Mouse (Mus musculus): ENCODE results near the gene Pir.

Gene Pir

DNA sequence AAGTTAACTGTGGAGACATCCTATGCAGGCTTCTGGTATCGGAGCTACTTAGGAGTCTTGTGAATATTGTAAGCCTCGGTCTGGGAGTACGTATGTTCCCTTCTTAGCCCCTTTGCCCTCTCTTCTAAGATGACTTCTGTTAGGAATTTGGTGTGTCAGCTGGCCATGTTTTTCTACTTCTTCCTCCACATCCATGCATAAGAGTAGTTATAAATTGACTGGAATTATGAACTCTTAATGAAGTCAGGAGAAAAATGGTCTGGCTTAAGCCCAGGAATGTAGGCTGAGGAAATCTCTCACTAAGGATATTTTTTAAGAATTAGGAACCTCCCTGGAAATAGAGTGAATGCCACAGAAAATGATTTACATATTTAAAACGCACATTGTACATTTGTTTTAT, 69.4 kb downstream of the Pir start:
- DNase-seq (ENCODE audit: low spot score in 2 of 2): no peak

DNA sequence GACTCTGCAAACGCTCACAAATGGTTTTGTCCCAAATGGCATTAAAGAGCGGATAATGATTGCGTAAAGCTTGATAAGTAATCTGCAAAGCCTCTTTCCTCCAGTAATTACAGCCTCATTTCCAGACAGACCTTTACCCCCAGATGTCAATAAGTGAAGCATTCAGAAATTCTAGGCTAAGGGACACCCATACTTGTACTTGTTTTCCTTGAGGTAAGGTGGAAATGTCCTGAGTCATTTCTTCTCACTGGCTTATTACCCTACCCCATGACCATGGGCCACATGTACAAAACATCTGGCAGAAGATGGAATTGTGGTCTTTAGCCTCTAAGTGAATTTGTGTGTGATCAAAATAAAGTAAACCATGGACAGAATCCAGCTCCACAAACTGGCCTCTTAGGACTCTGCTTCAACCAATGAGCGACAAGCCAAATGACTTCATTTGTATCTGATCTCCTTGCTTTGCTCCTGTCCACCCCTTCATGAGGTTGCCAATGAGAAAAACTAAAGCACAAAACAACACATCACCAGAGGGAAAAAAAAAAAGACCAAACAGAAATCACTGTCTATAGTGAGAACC, 76.3 kb downstream of the Pir start:
- no peak for DNase-seq (ENCODE audit: low spot score in 2 of 2)

DNA sequence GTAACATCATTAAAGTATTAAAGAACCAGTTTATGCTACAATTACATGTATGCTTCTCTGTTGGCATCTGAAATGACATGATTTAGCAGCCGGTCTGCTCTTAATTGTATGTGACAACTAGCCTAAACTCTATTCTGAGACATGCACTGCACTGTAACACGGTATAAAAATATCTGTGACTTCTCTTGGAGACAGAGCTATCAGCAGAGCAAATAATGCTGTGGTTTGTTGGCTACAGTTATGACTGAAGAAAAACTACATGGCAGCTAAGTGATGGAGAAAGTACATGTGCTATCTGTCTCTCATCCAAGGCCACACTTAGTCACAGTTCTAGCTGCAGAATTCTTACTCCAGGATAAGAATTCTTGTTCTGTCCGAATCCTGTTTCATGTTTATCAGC, 79.8 kb downstream of the Pir start:
- no peak for DNase-seq (ENCODE audit: low spot score in 2 of 2)

DNA sequence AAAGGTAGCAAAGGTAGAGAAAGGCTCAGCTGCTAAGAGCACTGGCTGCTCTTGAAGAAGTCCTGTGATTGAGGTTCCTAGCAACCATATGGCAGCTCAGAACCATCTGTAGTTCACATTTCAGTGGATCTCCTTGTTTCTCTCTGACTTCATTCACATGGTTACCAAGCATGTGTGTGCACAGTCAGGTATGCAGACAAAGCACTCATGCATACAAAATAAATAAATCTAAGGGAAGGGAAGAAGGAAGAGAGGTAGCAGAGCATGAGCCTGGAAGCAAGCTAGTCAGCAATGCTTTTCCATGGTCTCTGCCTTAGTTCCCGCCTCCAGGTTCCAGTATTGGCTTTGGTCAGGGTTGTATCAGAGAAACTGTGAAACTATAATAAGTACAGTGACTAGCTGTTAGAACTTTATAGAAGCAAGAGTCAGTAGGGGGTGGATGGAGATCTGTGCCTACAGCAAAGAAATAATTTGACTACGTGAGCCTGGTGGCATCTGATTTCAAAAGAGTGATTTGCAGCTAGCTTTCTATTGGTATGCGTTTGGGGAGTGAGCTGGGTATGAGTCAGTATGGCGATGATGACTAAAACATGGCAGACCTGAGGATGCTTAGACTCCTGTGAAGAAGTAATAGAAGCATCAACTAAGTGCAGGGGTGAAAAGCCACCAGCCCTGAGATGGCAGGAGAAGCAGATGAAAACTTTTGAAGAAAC, 96.1 kb downstream of the Pir start:
- DNase-seq (ENCODE audit: low spot score in 2 of 2): no peak

DNA sequence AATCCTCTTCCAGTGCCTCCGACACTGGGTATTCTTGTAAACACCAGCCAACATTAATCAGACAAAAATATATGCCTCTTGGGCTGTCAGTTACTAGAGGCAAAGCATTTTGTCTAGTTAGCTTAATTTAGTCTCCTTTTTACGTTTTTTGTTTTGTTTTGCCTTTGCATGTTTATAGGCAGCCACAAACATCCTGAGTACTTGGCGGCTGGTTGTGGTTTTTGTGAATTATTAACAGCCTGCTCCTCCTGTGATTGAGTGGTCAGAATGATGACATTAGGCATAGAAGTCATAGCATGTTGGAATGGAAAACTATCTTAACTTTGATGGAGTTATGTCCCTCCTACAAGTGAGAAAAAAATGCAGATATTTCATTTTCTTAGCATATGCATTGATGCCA, 101.4 kb downstream of the Pir start:
- no peak for DNase-seq (ENCODE audit: low spot score in 2 of 2)

DNA sequence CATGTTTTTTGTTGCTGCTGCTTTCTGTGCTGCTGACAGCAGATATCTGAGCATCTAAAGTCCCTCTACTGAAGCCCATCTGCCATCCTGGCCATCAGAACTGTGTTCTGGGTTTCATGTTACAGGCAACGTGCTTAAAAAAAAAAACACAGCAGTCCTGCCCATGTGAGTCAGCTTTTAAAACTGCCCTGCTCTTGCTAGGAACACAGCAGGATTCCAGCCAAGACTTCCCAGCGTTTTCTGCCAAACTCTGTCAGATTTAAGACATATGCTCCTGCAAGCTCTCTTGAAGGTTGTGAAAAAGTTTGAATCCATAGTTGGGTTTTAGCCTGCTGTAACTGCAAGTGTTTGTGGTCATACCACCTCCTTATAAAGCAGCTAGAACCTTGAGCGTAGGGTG, 103.9 kb downstream of the Pir start, which contains the start of gene Vegfd:
Gene Vegfd (plus strand): TSS at position 298 of the 400 bp plus-strand sequence.
- DNase-seq (ENCODE audit: low spot score in 2 of 2): peak; percentile 30 to 42

DNA sequence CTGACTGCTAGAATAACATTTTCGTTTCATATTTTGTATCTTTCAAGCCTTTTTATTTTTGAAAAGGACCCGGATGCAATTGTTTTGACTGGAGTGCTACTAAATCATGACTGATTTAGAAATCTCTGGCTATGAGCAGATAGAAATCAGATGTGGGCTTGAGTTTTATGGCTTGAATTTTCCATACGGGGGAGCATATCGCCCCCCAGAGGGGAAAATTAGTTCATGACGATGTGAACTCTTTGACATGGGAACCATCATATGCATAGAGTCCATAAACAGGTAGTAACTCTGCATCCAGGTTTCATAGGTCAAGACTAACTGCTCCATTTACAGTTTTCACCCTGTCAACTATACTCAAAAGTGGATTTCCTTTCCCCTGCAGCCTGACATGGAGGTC, 105.4 kb downstream of the Pir start:
- no peak for DNase-seq (ENCODE audit: low spot score in 2 of 2)

DNA sequence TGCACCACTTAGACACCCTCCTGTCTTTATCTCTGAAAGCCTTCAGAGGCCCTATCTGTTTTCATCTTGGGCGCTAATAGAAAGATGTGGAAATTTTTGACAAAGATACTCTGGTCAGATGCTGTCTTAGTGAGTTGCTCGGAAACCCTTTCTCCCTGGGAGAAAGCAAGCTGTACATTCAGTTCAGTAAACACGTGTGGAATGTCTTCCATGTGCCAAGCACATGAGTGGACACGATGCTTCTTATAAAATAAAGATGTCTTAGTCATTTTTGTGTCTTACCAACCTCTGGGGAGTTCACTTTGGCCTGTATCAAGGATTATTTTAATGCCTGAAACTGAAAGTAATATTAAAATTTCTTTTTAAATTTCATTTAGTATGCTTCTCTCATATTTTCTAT, 110.5 kb downstream of the Pir start:
- no peak for DNase-seq (ENCODE audit: low spot score in 2 of 2)

DNA sequence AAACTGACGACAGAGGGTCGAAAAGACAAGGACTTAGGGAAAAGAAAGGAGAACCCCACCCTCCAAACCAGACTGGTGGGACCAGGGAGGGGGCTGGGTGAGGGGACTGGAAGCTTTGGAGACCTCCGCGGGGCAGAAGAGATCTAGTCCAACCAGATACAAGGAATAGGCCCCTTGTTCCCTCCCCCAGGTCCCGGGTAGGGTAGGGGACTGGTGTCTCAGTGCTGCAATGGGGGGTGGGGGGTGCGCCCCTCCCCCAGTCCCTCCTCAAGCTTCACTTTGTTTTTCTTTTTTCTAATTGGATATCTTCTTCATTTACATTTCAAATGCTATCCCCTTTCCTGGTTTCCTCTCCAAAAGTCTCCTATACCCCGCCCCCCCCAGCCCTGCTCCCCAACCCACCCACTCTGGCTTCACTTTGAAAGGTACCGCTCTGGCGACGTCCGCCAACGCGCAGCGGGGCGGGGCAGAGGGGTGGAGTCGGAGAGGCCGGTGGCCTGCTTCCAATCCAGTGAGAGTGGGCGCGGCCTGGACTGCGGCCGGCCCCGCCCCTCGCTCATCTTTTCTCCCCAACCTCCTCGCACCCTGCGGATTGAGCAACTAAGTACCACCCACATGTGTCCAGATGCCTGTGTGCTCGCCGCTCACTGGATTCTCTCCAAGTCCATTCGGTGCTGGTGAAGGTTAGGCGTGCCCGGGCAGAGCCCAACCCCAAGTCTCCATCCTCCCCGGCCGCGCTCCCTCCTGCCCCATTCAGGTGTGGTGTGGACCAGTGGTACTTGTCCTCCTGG, 112.6 kb downstream of the Pir start:
- DNase-seq (ENCODE audit: low spot score in 2 of 2): peak; percentile 31 to 60

DNA sequence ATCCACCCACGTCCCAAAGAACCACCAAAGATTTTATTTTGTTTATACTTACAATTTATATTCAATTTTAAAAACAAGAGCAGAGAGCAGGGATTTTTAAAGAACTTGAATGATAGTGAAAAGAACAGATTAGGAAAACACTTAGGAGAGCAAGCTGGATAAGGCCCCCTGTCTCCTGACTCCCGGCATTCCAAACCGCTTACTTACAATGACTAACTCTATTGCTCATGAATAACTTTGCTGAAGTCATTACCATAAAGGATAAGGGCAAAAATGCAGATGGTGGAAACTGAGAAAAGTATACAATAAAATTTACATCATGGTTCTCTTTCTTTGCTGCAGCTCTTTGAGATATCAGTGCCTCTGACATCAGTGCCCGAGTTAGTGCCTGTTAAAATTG, 124.9 kb downstream of the Pir start:
- no peak for DNase-seq (ENCODE audit: low spot score in 2 of 2)

DNA sequence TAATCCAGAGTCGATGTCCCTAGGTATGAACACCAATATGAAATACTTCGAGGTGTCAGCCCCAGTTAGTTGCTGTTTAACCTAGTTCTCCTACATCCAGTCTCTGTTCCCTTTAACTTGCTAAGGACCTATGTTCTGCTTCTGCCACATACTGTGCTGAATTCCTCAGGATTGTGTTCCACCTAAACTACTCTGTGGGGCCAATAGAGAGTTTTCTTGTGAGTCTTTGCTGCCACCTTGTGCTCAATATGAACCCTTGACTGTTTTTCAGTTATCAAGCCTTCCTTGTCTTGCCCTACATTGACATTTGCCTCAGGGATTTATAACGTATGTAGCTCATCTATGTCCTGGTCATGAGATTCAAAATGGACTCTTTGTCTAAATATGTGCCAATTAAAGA, 129.3 kb downstream of the Pir start:
- no peak for DNase-seq (ENCODE audit: low spot score in 2 of 2)

DNA sequence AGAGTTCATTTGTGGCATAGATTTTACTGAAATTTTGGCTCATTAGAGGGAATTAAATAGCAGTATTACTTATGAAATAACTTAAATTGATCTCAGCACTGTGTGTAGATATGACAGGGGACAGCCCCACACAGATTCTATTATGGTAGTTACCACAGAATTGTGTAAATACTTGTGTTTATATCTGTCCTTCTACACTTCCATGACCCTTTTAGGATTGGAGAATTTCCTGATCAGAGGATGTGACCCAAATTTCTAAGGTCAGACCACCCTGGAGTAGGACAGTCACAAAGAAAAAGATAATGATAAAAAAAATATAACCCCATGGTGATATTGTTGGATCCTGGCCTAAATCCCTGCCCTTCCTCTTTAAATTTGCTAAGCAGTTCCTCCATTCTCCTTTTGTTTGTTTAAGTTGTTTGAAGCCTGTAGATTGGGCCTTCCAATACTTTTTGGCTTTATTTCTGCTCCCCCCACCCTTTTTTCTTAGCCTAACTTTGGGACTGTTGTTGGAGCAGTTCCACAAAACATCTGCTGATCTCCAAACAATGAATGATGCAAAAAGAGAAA, 136.0 kb downstream of the Pir start:
- no peak for DNase-seq (ENCODE audit: low spot score in 2 of 2)

DNA sequence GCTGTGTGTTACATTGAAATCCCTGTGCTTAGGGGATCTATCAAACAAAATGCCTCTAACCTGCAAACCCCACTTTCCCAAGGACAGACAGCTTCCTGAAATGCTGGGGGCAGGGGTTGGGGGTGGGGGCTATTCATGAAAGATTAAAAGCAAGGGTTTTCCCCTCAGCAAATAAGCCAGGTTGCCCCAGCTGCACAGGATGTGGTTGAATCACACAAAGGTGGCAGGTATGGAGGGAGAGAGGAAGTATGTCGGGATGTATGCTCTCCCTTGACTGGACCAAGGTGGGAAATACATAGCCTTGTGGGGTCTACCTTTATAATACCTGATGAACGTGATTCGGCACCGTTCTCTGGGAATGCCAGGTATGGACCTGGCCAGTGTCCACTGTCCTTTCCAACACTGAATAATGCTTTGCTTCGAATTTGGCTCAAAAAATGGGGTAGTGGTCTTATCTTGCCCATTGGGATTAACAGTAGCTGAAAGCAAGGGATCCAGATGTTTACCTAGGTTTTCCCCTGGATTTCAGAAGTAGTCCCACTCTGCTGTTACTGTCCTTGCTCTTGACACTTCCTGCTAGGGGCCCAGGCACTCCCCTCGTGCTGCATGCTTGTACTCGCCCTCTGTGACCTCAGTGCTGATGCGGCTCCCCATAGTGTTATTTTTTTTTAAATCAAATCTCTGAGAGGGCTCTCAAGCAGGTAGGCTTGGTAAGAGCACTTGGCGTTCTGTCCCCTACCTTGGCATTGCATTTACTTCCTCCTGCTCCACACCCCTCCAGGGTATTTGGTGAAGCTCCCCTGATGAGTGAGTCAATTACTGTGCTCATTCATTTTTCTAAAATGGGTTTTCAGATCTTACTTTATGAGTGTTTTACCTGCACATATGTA, 137.2 kb downstream of the Pir start:
- DNase-seq (ENCODE audit: low spot score in 2 of 2): no peak

DNA sequence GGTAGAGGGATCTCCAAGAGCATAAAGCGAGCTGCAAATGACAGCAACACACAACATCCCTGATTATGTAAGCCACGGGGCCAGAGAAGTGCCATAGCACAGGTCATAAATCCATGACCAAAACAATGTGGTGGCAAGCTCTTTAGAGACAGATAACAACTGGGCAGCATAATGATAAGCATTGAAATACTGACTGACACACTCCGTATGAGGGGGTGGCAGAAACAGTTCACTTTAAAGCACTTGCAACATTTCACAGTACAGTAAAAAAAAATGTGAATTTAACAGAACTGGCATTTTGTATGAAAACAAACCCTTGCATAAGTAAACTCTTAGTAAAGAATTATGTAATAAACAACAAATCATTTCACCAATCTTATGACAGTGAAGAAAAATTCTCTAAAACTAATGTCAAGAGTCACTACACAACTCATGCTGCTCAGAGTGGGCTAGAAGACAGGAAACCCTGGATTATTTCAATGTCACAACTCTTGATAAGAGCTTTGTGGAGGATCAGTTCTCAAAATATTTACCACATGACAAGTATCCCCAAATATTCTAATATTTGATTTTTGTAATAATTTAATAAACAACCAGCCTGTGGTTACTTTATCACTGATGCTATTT, 139.2 kb downstream of the Pir start:
- no peak for DNase-seq (ENCODE audit: low spot score in 2 of 2)

DNA sequence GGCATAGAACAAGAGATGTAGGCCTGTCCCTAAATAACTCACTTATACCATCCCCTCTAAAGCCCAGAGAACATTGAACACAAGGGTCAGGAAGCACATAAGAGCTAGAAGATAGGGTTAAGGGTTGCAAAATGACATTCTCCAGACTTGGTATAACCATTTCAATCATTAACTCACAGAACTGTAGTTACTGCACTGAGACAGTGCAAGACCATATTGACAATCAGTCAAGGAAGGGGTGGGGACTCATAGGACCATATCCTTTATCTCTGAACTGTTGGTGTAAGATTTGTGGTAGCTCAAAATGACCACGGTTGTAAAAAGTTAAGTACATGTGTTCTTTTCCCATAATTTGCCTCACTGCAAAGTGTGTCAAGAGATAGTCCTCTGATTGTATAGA, 141.4 kb downstream of the Pir start:
- no peak for DNase-seq (ENCODE audit: low spot score in 2 of 2)

DNA sequence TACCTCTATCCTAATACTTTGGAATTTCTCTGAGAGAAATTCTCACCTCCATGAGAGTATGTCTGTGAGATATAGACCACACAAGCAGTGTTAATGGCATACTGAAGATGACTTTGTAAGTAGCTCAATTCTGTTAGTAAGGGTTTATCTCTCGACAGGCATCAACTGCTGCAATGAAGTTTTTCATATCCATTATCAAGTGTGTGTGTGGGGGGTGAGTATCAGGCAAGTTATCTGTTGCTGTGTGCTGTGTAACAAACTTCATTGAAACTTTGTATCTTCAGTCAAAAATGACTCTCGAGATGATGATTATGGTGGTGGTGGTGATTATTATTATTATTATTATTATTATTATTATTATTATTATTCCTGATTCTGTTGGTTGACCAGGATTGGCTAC, 147.6 kb downstream of the Pir start:
- DNase-seq (ENCODE audit: low spot score in 2 of 2): no peak

DNA sequence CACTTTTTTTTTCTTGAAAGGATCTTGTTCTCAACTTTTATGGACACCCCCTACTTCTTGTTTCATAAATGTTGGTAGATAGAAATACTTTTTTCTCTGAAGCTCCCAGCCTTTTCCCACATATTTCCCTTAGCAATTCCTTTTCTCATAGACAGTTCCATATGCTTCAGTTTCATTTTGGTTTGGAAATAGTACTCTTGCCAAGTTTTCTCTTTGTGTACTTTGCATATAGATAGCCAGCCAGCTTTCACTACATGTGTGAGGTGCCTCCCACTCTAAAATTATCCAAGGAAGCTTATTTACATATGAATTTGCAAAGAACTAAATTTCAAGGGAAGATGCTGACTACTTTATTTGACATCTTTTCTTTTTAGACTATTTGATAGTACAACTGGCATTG, 148.8 kb downstream of the Pir start:
- peak in 1 of 2 experiments; percentile 38 for DNase-seq (ENCODE audit: low spot score in 2 of 2)

DNA sequence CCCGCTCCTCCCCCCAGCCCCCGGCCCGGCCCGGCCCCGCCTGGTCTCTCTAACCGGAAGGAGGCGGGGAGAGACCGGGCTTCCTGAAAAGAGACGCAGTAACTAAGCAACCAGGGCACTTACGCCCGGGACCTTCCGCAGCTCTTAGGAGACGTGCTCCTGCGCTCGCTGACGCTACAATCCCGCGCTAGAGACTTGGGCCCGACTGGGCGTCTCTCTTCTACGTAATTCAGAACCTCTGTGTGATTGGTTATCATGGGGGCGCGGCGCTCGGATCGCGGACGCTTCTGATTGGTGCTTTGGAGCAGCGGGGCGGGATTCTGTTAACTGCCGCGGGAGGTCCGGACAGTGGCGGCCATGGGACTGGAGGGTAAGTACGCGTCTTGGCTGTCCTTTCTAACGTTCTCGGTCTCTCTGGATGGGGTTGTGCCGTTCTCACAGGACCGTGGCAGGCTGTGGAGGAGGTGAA, 150.3 kb downstream of the Pir start, which contains the start of gene Piga:
Gene Piga (plus strand): TSS at position 317 of the 469 bp plus-strand sequence.
- DNase-seq (ENCODE audit: low spot score in 2 of 2): peak; percentile 93 to 95

DNA sequence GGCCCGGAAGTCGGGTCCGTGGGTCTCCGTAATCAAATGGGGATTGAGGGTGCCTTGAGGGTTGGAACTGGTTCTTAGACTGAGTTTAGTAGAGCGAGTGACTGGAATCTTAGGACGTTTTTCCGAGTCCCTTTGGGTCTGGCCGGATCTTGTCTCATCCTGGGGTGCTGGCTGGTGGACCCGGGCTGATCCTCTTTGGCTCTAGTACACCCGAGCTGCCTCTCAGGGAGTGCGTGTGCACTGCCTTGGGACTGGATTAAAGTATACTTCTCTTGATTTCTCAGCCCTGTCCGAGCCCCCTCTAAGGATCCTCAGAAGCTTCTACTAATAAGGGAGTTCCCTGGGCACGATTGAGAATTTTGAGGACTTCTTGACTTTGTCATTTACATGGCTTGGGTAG, 150.8 kb downstream of the Pir start:
- DNase-seq (ENCODE audit: low spot score in 2 of 2): no peak

DNA sequence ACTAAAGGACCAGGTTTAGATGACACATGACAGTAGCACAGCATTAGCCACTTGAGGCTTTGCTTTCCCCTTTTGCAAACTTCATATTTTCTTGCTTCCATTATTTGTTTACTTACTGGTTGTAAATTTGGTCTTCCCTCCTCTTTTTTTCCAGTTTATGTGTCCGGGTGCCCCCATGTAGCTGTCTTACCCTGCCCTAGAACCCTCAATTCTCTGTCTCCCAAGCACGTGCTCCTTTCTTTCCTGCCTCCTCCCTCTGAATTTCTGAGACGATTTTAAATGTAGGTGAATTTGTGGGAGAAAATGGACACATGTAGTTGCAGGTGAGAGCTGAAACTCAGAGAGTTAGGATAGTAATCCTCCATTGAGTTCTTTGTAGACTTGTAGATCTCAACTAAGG, 151.3 kb downstream of the Pir start:
- DNase-seq (ENCODE audit: low spot score in 2 of 2): no peak
